ENCODE assay signal across 8 mouse cellular contexts in the genomic region with DNA sequence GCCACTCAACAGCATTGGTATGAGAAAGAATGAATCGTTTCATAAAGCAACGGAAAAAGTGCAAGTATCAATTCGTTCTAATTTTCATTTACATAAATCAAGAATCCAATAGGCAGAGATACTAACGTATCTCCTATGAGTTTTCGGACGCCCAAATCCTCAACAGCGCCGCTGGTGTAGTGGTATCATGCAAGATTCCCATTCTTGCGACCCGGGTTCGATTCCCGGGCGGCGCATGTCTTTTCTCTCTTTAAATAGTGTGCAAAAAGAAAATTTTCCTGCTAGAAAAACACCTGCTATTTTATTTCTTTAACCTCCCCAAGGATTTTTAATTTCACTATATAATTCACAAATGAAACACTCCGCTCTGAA. TPM values are rescaled to one million over a fixed set of nuclear protein-coding genes. Genes with fewer than 3 reads are reported as not detected.
DNase-seq lines count a peak whose midpoint lies in the region; ATAC-seq and TF ChIP-seq lines count a peak whose summit lies in the region.

No protein-coding gene starts in this region.

- peak overlapping the region; percentile 99 for H3K27ac ChIP-seq in limb, embryonic 14.5 days (replicated peaks; ENCODE audit: low read depth, low read length)
- H3K27ac ChIP-seq in midbrain, embryonic 15.5 days: peak overlapping the region; percentile 100
- H3K27ac ChIP-seq in stomach, embryonic 14.5 days (ENCODE audit: low read length): peak overlapping the region; percentile 99

- no peaks in the 10 kb centered on the region for H3K27me3 ChIP-seq in limb, embryonic 14.5 days (ENCODE audit: control insufficient read depth, insufficient read depth, low read length)
- no peaks in the 10 kb centered on the region for H3K27me3 ChIP-seq in midbrain, embryonic 15.5 days (replicated peaks)
- no peaks in the 10 kb centered on the region for H3K27me3 ChIP-seq in stomach, embryonic 14.5 days (ENCODE audit: control insufficient read depth, insufficient read depth, low read length)

- WGBS in limb, embryonic 14.5 days: under 1% methylated on average over 15 of the region's 15 CpGs
- WGBS in midbrain, embryonic 15.5 days: under 1% methylated on average over 15 of the region's 15 CpGs
- WGBS in stomach, embryonic 14.5 days: under 1% methylated on average over 15 of the region's 15 CpGs

- H3K9ac ChIP-seq in limb, embryonic 14.5 days (ENCODE audit: low read depth, low read length, severe bottlenecking): peak overlapping the region; percentile 98
- peak overlapping the region; percentile 99 for H3K9ac ChIP-seq in midbrain, embryonic 15.5 days
- peak overlapping the region; percentile 93 for H3K9ac ChIP-seq in stomach, embryonic 14.5 days (replicated peaks; ENCODE audit: low read depth, low read length)

- H3K4me2 ChIP-seq in limb, embryonic 14.5 days (replicated peaks; ENCODE audit: low read depth, low read length, severe bottlenecking): peak overlapping the region; percentile 41
- H3K4me2 ChIP-seq in midbrain, embryonic 15.5 days: peak overlapping the region; percentile 78
- peak overlapping the region; percentile 37 for H3K4me2 ChIP-seq in stomach, embryonic 14.5 days (replicated peaks; ENCODE audit: low read depth, low read length)

- peaks cover 14% of the 10 kb centered on the region for H3K4me1 ChIP-seq in limb, embryonic 14.5 days (ENCODE audit: control insufficient read depth, insufficient read depth, low read length)
- peaks cover 28% of the 10 kb centered on the region for H3K4me1 ChIP-seq in midbrain, embryonic 15.5 days
- peaks cover 3% of the 10 kb centered on the region; the same call in 1 of the 2 replicates for H3K4me1 ChIP-seq in stomach, embryonic 14.5 days (ENCODE audit: control insufficient read depth, insufficient read depth, low read length)

- peak; percentile 56 for ATAC-seq in granulocyte monocyte progenitor cell, adult 5-6 weeks (replicated peaks; ENCODE audit: poor library complexity, severe bottlenecking)
- peak; percentile 82 for ATAC-seq in limb, embryonic 14.5 days (ENCODE audit: low FRiP score, low read depth)
- peak; percentile 79 for ATAC-seq in midbrain, embryonic 15.5 days (replicated peaks)
- peak; percentile 69 for ATAC-seq in stomach, embryonic 14.5 days (ENCODE audit: insufficient number of reproducible peaks, insufficient read depth, low FRiP score, low read depth)

- no peak for TF ChIP-seq POLR2A in limb, embryonic 14.5 days (IDR thresholded peaks at IDR 0.05; ENCODE audit: borderline replicate concordance, extremely low read depth, insufficient read depth, insufficient read length)

- peaks cover 12% of the 10 kb centered on the region; the same call in 1 of the 2 replicates for H3K36me3 ChIP-seq in limb, embryonic 14.5 days (ENCODE audit: control insufficient read depth, insufficient read depth, low read length)
- H3K36me3 ChIP-seq in midbrain, embryonic 15.5 days (replicated peaks): 0 out of 2 replicates have a peak, but pooled peaks cover 5% of the 10 kb centered on the region
- peaks cover 5% of the 10 kb centered on the region; the same call in 1 of the 2 replicates for H3K36me3 ChIP-seq in stomach, embryonic 14.5 days (ENCODE audit: control insufficient read depth, insufficient read depth, low read length)

- peak overlapping the region; percentile 67 for H3K4me3 ChIP-seq in limb, embryonic 14.5 days (replicated peaks; ENCODE audit: low read length)
- H3K4me3 ChIP-seq in midbrain, embryonic 15.5 days: peak overlapping the region; percentile 70
- peak overlapping the region; percentile 70 for H3K4me3 ChIP-seq in stomach, embryonic 14.5 days (ENCODE audit: low read depth, low read length)

- DNase-seq in thymus, postnatal 14 days: peak; percentile 85
- DNase-seq in thymus, postnatal 0 days (ENCODE audit: low spot score): no peak
- DNase-seq in embryo, embryonic 11 days: peak; percentile 83
- DNase-seq in kidney, adult 9 months: peak; percentile 95
- DNase-seq in limb, embryonic 14.5 days (ENCODE audit: low spot score): peak; percentile 88

- H3K9me3 ChIP-seq in limb, embryonic 14.5 days (ENCODE audit: control insufficient read depth, low read length): no peaks in the 10 kb centered on the region
- H3K9me3 ChIP-seq in midbrain, embryonic 15.5 days: no peaks in the 10 kb centered on the region
- no peaks in the 10 kb centered on the region for H3K9me3 ChIP-seq in stomach, embryonic 14.5 days (ENCODE audit: control insufficient read depth, low read depth, low read length)

RNA-seq across cellular contexts. Expression of gene Tia1, which starts 0.3 kb away (rescaled TPM):
- 170 and 184 TPM in 2 replicates for polyA plus RNA-seq in thymus, postnatal 0 days (2015; fragmentation: Nextera tagmentation; extraction: Ambion mirVana)
- total RNA-seq in granulocyte monocyte progenitor cell, adult 5-6 weeks (2014; fragmentation: Nextera tagmentation): 89.9 and 109 TPM in 2 replicates
- total RNA-seq in granulocyte monocyte progenitor cell, adult 5-6 weeks (2017): 77.5 and 97.1 TPM in 2 replicates
- polyA plus RNA-seq in limb, embryonic 14.5 days (2012; rRNA removed): 230 and 264 TPM in 2 replicates
- polyA plus RNA-seq in limb, embryonic 14.5 days (2014; fragmentation: Nextera tagmentation; extraction: Ambion mirVana): 173 and 211 TPM in 2 replicates
- polyA plus RNA-seq in midbrain, embryonic 15.5 days (2015; fragmentation: Nextera tagmentation; extraction: Ambion mirVana): 334 and 360 TPM in 2 replicates
- polyA plus RNA-seq in stomach, embryonic 14.5 days (2014; fragmentation: Nextera tagmentation; extraction: Ambion mirVana): 236 and 245 TPM in 2 replicates

RNA-seq across cellular contexts. Expression of gene Pcyox1, which starts 6.8 kb away (rescaled TPM):
- polyA plus RNA-seq in thymus, postnatal 0 days (2015; fragmentation: Nextera tagmentation; extraction: Ambion mirVana): 28.8 and 32.8 TPM in 2 replicates
- 31.1 and 35.7 TPM in 2 replicates for total RNA-seq in granulocyte monocyte progenitor cell, adult 5-6 weeks (2014; fragmentation: Nextera tagmentation)
- 64.2 and 87.9 TPM in 2 replicates for total RNA-seq in granulocyte monocyte progenitor cell, adult 5-6 weeks (2017)
- polyA plus RNA-seq in limb, embryonic 14.5 days (2012; rRNA removed): 67.3 and 67.5 TPM in 2 replicates
- polyA plus RNA-seq in limb, embryonic 14.5 days (2014; fragmentation: Nextera tagmentation; extraction: Ambion mirVana): 93.3 and 98.2 TPM in 2 replicates
- 93.3 and 96.5 TPM in 2 replicates for polyA plus RNA-seq in midbrain, embryonic 15.5 days (2015; fragmentation: Nextera tagmentation; extraction: Ambion mirVana)
- 102 TPM in 2 replicates for polyA plus RNA-seq in stomach, embryonic 14.5 days (2014; fragmentation: Nextera tagmentation; extraction: Ambion mirVana)

RNA-seq across cellular contexts. Expression of gene Gm44790, which starts 22.7 kb away (rescaled TPM):
- polyA plus RNA-seq in thymus, postnatal 0 days (2015; fragmentation: Nextera tagmentation; extraction: Ambion mirVana): 0.25 and 0.31 TPM in 2 replicates
- not detected in 2 replicates for total RNA-seq in granulocyte monocyte progenitor cell, adult 5-6 weeks (2014; fragmentation: Nextera tagmentation)
- not detected in 2 replicates for total RNA-seq in granulocyte monocyte progenitor cell, adult 5-6 weeks (2017)
- 1.5 and 2.4 TPM in 2 replicates for polyA plus RNA-seq in limb, embryonic 14.5 days (2012; rRNA removed)
- polyA plus RNA-seq in limb, embryonic 14.5 days (2014; fragmentation: Nextera tagmentation; extraction: Ambion mirVana): 0.77 and 1.2 TPM in 2 replicates
- not detected in 2 replicates for polyA plus RNA-seq in midbrain, embryonic 15.5 days (2015; fragmentation: Nextera tagmentation; extraction: Ambion mirVana)
- polyA plus RNA-seq in stomach, embryonic 14.5 days (2014; fragmentation: Nextera tagmentation; extraction: Ambion mirVana): not detected in 2 replicates

RNA-seq across cellular contexts. Expression of gene Snrpg, which starts 32.6 kb away (rescaled TPM):
- 649 and 709 TPM in 2 replicates for polyA plus RNA-seq in thymus, postnatal 0 days (2015; fragmentation: Nextera tagmentation; extraction: Ambion mirVana)
- 687 and 692 TPM in 2 replicates for total RNA-seq in granulocyte monocyte progenitor cell, adult 5-6 weeks (2014; fragmentation: Nextera tagmentation)
- 44.9 and 50.5 TPM in 2 replicates for total RNA-seq in granulocyte monocyte progenitor cell, adult 5-6 weeks (2017)
- polyA plus RNA-seq in limb, embryonic 14.5 days (2012; rRNA removed): 155 and 632 TPM in 2 replicates
- polyA plus RNA-seq in limb, embryonic 14.5 days (2014; fragmentation: Nextera tagmentation; extraction: Ambion mirVana): 646 and 684 TPM in 2 replicates
- 377 and 389 TPM in 2 replicates for polyA plus RNA-seq in midbrain, embryonic 15.5 days (2015; fragmentation: Nextera tagmentation; extraction: Ambion mirVana)
- 676 and 802 TPM in 2 replicates for polyA plus RNA-seq in stomach, embryonic 14.5 days (2014; fragmentation: Nextera tagmentation; extraction: Ambion mirVana)

RNA-seq across cellular contexts. Expression of gene C87436, which starts 34.5 kb away (rescaled TPM):
- 29.8 and 30.8 TPM in 2 replicates for polyA plus RNA-seq in thymus, postnatal 0 days (2015; fragmentation: Nextera tagmentation; extraction: Ambion mirVana)
- 20.8 and 33.5 TPM in 2 replicates for total RNA-seq in granulocyte monocyte progenitor cell, adult 5-6 weeks (2014; fragmentation: Nextera tagmentation)
- total RNA-seq in granulocyte monocyte progenitor cell, adult 5-6 weeks (2017): 20.3 and 26.7 TPM in 2 replicates
- polyA plus RNA-seq in limb, embryonic 14.5 days (2012; rRNA removed): 16.0 and 19.1 TPM in 2 replicates
- polyA plus RNA-seq in limb, embryonic 14.5 days (2014; fragmentation: Nextera tagmentation; extraction: Ambion mirVana): 20.6 and 22.2 TPM in 2 replicates
- polyA plus RNA-seq in midbrain, embryonic 15.5 days (2015; fragmentation: Nextera tagmentation; extraction: Ambion mirVana): 25.2 and 25.8 TPM in 2 replicates
- polyA plus RNA-seq in stomach, embryonic 14.5 days (2014; fragmentation: Nextera tagmentation; extraction: Ambion mirVana): 26.3 and 26.8 TPM in 2 replicates
